Mouse (Mus musculus) C2C12 (cell line): ENCODE measurements around the gene Zcwpw1.

ENCODE experiments used
- CEBPB ChIP-seq: IDR thresholded peaks from one replicate; pipeline ENCODE4 v1.6.1; 2011; ENCODE audit warnings: low read depth, mild to moderate bottlenecking, control low read depth, moderate library complexity
- CTCF ChIP-seq: IDR thresholded peaks from one replicate; pipeline ENCODE4 v1.5.1; 2011; ENCODE audit not compliant: control insufficient read depth, insufficient read depth, insufficient read length
- MAX ChIP-seq: IDR thresholded peaks from one replicate; pipeline ENCODE4 v1.6.1; 2011; ENCODE audit warnings: mild to moderate bottlenecking, control low read depth
- MYOD1 ChIP-seq: IDR thresholded peaks from one replicate; pipeline ENCODE4 v1.6.1; 2011; ENCODE audit warnings: low read depth; ENCODE audit not compliant: control insufficient read depth, insufficient read length
- USF1 ChIP-seq: IDR thresholded peaks from one replicate; pipeline ENCODE4 v1.6.1; 2011; ENCODE audit warnings: low read depth, mild to moderate bottlenecking, control low read depth, moderate library complexity

DNA sequence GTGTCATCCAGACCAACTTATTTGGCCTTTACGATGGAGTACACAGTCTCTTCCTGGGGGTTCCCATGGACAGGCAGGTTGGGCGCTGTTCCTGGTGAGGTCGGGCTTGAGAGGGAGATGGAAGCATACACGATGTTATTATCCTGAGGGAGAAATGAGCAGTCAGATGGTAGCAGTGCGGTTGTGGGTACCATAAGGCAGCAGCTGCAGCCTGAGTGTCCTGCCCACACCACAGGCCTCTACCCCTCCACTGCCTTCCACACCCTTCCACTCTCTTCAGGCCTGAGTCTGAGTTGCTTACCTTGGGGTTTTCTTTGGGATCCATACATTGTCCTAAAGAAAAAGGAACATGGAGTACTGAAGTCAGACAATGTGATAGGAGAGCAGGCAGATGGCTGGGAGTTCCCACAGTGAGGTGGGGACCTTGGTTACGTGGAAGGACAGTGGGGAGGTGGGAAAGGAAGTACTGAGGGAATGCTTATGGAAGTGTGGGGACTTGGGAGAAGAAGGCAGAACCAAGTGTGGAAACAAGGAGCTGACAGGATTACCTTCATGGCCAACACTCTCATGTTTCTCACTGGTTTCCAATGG, 36.0 kb downstream of the Zcwpw1 start:
- TF ChIP-seq CTCF = no peak
- TF ChIP-seq MAX = no peak
- no peak for TF ChIP-seq CEBPB
- TF ChIP-seq USF1 = no peak
- TF ChIP-seq MYOD1 = no peak
